Mouse (Mus musculus) olfactory bulb, adult 2 months (tissue): ENCODE results near the gene Pdzd2.

Experiments
- CTCF ChIP-seq: fragments of 200-500 bp; IDR thresholded peaks from 2 replicates; pipeline ENCODE4 v1.5.1; 2012; ENCODE audit warnings: low read depth, mild to moderate bottlenecking, low read length, moderate library complexity; ENCODE audit not compliant: insufficient read depth
- POLR2A ChIP-seq: fragments of 200-500 bp; IDR thresholded peaks from 2 replicates; pipeline ENCODE4 v1.6.1; 2012; ENCODE audit warnings: mild to moderate bottlenecking, low read depth, low read length, moderate library complexity; ENCODE audit not compliant: insufficient read depth

DNA sequence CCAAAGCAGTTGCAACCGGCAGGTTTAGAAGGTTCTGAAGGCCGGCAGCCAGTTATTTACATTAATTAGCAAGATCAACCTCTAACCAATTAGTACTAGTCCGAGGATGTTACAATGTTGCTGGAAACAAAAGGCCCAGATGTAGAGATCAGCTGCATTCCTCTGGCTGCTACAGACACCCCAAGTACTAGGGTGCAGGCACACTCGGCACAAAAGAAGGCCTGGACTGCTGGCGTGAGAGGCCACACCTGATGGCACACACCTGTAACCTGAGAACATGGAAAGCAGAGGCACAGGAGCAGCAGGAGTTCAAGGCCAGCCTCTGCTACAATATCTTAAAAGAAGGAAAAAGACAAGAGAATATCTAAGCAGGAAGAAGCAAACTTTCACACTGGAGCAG is 206.5 kb downstream of the Pdzd2 start:
- TF ChIP-seq POLR2A = no peak
- no peak for TF ChIP-seq CTCF
